Mouse (Mus musculus) frontal cortex, adult (tissue): ENCODE data around the gene Chst14.

Experiments used
- ATAC-seq: cut with Nextera tagmentation; 2 replicates; pipeline ENCODE4 v1.9.2; 2017; ENCODE audit warnings: mild to moderate bottlenecking, moderate library complexity, mixed read lengths; ENCODE audit not compliant: low TSS enrichment

Gene Chst14

GRCm38 (mm10) chr2:118963676-118964012 is 37.3 kb downstream of the Chst14 start:
- ATAC-seq, result no peak

DNA sequence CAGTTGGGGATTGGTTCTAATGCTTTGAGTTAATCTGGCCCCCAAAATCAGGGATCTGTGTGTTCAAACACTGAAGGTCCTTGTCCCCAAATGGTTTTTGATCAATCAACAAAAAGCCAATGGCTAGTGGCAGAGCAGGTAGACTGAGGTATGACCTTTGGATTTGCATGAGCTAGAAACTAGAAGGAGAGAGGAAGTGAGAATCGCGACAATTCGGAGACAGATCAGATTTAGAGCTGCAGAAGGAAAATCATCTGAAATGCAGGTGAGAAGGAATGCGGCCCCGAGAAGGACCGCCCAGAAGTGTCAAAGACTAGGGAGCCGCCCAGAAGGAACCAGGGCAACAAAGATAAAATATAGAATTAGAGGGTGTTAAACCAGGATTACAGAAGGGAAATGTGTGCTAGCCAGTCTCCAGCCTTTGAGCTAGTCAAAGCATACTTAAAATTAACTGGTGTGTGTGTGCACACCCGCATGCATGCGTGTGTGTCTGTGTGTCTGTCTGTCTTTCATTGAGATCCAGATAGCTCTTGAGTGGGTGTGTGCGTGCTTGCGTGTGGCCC is 43.4 kb downstream of the Chst14 start:
- ATAC-seq, result no peak

DNA sequence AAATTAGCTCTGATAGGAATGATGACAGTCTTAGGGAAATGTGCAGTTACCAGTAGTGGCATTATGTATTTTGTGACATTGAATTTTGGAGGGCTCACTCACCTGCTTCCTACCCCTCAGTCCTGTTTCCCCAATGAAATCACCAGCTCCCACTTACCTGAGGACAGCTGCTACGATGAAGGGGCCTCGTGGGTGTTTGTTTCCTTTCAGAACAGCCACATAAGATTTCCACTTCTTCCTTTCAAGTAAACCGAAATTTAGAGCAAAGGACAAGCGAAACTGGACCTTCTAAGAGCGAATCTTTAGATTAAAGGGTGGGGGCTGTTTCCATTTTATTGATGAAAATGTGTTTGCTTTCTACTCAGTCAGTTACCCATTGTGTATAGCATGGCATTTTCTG is 45.8 kb downstream of the Chst14 start:
- ATAC-seq, result no peak

DNA sequence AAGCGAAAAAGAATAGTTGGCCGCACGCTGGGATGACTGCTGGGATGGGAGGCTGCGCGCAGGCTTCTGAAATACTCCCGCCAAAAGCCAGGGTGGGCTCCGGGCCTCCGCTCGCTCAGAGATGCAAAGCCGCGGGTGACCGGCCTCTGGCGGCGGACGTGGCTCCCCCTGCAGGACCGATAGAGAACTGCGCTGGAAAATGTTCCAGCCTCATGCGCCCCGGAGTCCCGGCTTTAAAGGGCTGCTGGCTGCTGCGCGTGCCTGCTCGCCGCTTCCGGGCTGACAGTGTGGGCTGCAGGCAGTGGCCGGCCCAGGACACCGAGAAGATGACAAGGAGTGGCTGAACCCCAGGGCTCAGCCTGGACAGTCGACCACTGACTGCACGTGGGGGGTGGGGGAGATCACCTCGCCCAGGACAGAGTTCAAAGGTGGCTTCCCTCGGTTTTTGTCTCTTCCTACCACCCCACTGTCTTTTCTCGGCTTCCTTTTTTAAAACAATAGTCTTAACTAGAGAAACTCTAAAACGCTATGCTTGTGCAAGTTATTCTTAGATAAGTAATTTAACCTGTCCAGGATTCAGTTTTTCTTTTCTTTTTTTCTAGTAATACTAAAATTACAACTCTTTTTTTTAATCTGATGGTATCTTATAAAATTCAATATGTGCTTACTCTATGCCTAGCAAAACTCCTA is 46.5 kb downstream of the Chst14 start:
- peak; percentile 64 for ATAC-seq

DNA sequence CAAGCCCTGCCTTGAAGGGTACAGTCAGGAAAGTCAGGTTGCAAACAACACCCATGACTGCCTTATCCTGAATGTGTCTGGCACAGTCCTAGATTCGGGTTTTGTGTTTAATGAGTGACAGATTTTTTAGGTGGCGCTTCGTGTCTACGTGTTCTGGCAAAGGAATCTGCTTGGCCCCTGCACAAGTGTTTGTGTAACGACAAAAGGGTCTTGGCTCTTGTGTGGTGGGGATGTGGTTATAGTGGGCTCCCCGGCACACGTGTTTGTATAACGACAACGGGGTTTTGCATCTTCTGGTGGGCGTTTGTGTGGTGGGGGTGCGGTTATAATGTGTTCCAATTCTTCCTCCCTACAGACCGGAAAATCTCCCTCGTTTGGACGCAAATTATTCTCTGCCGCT is 49.6 kb downstream of the Chst14 start:
- peak; percentile 32; the same call in 1 of the 2 replicates for ATAC-seq

DNA sequence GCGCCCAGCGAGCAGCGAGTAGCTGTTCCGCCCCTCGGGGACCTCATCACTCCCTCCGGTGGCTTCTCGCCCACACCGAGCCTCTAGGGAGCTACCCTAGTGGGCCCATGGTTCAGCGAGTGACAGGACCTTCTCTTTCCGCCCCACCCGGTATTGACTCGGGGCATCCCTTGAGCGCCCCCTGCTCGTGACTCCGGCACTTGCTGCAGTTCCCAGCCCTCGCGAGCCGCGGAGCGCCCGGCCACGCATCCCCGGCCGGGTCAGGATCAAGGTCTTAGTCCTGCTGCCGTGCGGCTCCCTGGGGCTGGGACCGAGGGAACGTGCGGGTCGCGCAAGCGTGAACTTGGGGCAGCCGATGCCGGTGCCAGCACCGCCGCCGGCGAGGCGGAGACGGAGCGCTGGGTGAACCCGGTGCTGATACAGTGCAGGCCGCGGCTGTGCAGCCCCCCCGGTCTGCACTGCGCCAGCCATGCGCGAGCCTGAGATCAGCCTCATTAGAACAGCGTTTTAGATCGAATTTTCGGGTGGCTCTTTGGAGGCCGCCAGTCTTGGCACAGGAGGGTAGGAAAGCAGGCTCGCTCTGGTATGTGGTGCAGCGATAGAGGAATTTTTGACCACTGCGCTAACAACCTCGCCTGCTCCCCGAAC is 50.1 kb downstream of the Chst14 start:
- peak; percentile 79 for ATAC-seq

DNA sequence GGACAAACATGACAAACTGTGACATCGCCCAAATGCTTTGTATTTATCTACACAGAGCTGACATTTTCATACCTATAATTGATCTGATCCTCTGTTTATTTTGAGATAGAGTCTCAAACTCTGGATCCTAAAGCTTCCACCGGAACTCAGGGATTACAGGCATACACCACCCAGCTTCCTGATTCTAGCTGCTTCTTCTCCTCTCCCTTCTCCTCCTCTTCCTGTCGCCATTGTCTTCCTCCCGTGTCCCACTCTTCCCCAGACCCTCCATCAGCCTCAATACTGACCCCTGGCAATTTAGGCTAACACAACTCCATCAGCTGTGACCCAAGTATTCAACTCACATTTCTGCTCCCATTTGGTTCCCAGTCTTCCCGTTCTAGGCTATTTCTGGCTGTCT is 50.6 kb downstream of the Chst14 start:
- ATAC-seq, result no peak

DNA sequence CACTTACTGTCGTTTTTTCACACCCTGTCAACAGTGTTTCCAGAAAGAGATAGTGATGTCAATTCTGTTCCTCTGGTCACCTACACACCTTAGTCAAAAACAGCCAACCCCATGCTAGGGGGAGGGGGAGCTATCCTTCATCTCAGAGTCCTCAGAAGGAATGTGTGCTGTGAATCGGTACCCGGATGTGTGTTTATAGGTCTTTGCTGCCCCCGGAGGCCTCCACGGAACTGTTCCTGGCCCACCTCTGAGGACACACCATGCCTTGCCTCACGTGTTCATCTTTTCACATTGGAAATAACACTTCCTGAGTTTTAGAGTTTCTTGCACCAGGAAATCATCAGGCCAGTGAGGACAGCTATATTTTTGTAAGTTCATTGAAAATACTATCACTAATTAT is 51.8 kb downstream of the Chst14 start:
- ATAC-seq, result no peak
